Mouse (Mus musculus) heart, postnatal 4 days (tissue): ENCODE measurements around the gene Mtor. TPM values are rescaled to one million over a fixed set of nuclear protein-coding genes. Genes with fewer than 3 reads are reported as not detected.
A peak's percentile ranks its signal among the peaks of the same experiment; 100 is the strongest.

ENCODE experiments used
- DNase-seq: peaks from one replicate; pipeline ENCODE4 v3.0.0; 2021
- total RNA-seq, 2 experiments: library from RNA; stranded (reverse); gene quantifications; 2 replicates each; pipeline ENCODE4 v1.2.3; 2021

Mtor gene
- total RNA-seq, 2 experiments from 2014 or later, result 58.2 to 62.7 TPM

DNA sequence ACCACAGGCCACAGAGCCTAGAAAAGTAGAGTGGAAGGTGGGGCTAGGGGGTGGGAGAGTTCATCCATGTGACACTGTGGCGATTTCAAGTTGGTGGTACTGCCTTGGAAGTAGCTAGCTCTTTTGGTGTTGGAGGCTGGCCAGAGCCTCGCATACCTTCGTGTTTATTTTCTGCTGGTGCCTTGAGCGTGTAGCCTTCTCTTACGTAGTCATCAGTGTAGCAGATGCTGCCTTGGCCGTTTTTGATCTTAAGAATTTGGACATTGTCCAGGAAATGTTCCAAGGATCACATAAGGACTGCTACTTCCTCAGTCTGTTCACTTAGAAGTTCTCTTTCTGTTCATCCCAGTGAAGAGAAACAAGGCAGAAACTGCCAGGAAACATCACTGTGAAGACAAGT lies 42.1 kb downstream of the Mtor start:
- peak; percentile 35 for DNase-seq

- DNase-seq, result no peak
Measured at GRCm38 (mm10) chr4:148491448-148491847, 43.0 kb downstream of the Mtor start.

DNA sequence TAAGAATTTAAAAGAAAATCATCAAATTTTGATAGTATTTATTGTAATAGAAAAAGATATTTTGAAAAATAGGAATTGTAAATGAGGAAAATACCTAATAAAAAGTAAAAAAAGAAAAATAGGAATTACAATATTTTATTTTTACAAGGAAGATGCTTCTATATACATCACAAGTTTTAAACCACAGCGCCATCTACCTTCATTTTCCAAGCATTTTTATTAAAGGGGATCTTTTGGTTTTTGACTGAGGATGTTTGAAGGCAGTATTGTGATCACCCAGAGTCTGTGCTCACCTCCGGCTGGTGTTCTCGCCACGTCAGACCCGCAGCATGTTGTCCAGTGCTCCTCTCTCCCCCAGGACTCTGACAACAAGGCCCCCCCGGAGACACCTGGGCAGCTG lies 46.7 kb downstream of the Mtor start:
- DNase-seq, result no peak

- no peak for DNase-seq
Measured at GRCm38 (mm10) chr4:148495874-148496689, 47.7 kb downstream of the Mtor start.

DNA sequence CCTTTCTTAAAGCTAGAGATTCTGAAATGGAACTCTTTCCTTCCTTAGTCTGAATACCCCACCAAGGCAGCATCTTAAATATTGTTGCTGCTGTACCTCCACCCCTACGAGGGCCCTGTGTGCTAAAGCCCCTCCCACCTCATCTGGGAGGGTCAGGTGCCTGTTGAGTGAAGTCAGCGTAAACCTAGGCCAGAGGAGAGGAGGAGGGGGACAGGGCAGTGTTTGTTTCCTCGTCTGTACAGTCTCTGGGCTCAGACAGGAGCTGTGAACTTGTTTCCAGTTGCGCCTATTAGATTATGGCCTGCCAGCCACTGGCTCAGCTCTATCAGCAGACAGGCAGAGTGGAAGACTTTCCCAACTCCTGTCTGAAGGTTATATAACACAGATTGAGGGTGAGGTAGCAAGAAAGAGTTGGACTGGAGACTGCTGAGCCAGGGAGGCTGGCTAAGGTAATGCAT lies 52.0 kb downstream of the Mtor start, which contains the start of gene Angptl7:
TSS of gene Angptl7 (minus strand) at position 51 of the 458 bp plus-strand sequence.
- no peak for DNase-seq

DNA sequence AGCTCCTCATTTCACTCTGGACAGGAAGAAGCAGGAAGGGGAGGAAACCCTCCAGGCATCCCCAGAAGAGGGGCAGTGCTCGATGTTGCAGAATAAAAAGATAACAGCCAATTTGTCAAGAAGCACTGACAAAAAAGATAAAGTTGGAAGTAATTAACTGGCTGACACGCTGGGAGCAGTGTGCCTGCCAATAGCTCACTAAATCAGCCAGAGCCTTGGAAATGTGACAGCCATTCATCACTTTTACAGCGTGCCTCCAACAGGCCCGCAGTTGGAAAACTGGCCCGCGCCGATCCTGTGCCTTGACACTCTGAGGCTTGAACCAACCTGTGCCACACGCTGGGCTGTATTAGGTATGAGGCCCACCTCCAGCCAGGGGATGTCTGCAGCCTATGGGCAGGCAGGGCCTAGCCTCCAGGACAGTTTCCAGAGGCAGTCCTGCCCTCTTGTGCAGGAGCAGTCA lies 56.1 kb downstream of the Mtor start:
- DNase-seq, result peak; percentile 54

GRCm38 (mm10) chr4:148507585-148507984 lies 59.2 kb downstream of the Mtor start:
- DNase-seq, result no peak

DNA sequence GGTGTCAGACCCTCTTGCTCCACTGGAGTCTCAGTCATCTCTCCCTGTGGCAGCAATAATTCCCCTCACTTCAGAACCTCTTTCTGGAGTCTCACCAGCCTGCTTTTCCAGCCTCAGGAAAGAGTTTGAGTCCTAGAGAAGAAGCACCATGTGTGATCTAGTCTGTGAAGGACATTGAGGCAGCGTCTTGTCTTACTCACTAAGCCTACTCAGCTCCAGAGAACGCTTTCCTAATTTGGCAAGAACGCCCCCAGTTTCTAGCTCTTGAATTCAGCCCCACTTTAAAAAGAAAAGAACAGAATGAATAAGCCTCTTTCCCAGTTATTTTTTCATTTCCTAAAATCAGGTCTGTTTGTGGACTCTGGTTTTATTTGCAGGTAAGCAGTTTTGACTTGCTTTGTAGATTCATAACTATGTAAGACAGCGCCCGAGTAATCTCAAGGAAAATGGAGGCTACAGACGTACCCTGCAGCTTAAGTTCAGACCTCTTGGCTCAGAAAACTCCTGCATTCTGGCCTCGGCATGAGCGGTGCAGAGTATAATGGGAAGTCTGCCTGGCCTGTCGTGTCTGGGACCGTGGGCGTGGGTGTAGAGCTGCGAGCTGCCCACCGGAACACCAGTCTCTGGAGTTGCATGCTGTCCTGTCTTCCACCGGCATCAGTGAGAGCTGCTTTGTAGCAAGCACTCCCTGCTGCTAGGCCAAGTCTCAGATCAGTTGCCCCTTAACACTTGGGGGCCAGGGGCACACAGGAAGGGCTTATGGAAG lies 59.9 kb downstream of the Mtor start:
- DNase-seq, result no peak

DNA sequence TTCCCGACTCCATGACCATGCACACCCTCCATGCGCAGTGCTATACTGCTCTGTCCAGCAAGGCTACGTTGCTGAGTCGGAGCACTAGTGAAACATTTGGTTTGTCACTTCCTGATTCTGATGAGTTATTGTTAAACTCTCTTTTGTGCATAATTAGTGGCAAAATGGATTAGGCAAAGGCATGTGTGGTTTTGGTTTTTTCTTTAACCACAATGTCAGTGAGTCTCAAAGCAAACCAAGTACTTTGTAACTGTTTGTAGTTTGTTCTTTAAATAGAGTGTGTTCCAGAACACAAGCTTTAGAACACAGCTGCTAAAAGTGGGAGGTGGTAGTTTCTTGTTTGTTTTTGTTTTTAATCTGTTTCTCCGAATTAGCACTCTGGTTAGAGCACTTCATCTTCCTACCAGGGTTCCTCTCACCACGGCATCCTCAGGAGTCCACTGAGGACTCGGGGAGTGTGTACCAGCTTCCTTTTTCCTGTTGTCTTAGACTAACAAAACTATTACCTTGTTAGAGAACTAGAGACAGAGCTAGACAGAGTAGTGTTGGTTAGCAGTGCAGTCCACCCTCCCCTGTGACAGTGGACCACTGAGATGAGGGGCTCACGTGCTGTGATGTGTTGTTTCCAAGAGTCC lies 61.2 kb downstream of the Mtor start:
- no peak for DNase-seq

DNA sequence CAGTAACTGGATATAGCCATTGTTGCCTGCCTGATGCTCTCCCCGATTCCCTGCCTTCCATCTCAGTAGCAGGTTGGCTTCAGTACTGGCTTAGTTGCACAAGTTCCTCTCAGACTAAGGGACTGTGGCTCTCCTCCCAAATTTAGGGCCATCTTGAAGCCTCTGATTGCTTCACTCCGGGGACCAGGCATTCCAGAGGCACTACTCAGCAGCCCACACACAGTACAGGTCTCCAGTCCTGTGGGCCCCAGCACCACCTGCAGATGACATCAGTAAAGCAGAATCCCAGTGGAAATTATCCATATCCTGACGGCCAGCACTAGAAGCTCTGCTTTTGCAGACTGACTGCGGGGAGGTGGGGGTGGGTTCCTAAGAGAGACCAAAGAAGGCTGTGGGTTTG lies 62.3 kb downstream of the Mtor start:
- DNase-seq, result no peak

DNA sequence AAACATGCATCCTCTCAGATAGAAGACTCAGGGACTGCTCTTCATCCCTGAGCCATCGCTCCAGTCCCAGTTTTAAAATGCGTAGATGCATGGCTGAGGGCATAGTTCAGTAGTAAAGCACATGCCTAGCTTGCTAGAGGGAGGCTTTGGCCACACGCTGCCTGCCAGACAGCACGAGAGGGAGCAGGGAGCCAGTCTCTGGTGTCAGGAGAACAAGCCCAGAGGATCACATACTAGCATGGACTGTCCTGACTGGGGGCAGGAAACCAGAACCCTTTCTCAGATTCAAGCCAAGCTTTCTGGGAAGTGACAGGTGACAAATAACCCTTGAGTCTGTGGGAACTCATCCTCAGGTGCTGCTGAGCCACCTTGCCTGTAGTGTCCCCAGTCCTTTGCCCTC lies 62.9 kb downstream of the Mtor start:
- DNase-seq, result no peak

DNA sequence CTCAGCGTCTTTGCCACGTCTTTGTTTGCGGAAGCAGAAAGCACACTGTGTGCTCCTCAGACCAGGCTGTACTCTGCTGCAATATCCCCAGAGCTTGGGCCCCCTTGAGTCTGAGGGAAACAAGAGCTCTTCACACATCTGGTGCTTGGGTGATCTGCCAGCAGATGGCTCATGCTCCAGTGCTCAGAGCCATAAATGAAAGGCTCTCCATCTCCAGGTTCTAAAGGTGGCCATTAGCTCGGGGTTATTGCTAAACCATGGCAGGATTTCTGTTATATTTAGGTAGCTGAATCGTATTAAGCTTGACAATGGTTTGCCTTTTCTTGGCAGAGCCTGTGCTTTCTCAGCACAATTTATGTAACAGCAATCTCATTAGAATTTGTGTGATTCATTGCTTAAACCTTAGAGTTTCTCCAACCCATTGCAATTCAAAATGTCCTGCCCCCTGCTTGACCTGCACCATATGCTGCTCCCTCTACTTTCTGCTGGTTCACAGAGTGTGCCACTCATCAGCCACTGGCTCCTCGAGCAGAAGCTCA lies 64.7 kb downstream of the Mtor start:
- DNase-seq, result no peak

- DNase-seq, result no peak
Measured at GRCm38 (mm10) chr4:148515313-148515712, 66.9 kb downstream of the Mtor start.

DNA sequence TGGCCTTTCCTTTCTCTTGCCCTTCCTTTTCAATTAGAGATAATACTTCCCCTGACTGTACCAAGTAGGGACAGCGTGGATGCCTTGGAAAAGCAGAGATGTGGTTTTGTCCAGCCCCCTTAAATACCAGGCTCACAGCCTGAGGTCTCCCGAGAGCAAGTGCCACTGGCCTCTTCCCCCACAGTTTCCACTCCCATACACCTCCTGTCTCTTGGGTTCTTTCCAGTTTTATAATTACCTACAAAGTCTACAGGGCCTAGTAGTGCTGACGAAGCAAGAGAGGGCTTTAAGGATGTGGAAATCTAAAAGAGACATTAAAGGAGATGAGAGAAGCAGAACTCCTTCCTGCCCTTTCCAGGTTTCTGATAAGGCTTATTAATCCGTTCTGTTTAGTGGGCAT lies 69.4 kb downstream of the Mtor start:
- DNase-seq, result no peak

DNA sequence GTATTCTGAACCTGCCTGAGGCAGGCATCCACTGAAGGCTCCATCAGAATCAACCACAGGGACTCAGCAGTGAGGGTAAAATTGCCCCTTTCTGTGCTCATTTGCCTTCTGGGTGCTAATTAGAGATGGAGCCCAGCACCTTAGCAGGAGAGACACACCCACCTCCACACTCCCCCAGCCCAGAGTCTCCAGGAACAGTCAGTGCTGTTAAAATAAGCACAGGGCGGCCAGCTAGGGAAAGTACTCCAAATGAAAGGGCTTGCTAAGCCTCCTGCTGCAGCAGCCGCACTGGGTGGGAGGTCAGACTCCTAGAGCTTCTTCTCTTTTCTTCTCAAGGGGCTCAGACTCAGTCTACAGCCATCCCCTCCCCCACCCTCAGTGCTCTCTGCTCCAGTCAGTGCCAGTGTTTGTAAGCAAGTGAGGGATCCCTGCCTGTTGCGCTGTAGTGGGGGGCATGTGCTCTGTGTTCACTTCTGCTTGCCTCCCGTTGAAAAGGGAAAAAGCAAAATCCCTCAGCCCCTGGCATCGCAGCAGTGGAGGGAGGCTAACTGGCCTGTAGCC lies 69.9 kb downstream of the Mtor start:
- DNase-seq, result no peak

- DNase-seq, result no peak
Measured at GRCm38 (mm10) chr4:148523538-148523937, 75.1 kb downstream of the Mtor start.

DNA sequence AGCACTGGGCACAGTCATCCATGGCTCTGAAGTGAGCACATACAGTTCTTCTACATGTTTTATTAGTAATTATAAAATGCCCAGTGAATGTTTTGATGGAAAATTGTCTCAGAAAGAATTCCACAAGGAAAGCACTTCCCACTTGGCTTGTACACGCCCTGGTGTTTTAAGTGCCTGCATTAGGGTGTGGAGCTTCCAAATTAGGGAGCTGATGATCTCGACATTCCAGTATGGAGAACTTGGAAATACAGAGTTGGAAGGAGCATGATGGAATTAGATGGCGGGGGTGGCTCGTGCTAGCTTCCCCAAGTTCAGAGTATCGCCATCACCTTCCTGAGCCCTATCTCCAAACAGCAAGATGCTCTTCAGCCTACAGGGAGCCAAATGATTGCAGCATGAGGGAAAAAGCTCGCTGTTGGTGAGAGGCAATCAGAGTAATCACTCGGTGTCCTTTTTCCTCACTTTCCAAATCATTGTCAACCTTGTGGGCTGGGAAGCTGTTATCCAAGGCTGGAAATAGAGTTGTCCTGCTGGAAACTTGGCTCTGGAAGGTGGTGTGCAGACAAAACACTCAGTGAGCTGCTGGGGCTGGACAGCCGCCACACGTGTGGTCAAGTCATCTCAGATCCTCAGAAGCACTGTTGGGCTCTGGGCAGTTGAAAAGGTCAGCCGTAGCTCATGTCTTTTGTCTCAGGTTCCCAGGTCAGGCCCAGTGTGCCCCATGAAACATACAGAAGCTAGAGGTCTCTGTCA lies 78.9 kb downstream of the Mtor start:
- no peak for DNase-seq

DNA sequence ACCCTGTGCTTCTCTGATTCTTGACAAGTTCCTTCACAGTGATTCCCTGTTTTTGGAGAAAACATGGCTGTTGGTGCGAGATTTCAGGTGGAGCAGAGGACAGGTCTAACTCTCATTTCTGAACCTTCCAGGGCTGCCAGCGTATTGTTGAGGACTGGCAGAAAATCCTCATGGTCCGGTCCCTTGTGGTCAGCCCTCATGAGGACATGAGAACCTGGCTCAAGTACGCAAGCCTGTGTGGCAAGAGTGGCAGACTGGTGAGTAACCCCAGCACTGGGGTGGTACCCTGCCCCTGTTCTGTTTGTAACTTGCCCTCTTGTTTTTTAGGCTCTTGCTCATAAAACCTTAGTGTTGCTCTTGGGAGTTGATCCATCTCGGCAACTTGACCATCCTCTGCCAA lies 81.9 kb downstream of the Mtor start:
- no peak for DNase-seq

DNA sequence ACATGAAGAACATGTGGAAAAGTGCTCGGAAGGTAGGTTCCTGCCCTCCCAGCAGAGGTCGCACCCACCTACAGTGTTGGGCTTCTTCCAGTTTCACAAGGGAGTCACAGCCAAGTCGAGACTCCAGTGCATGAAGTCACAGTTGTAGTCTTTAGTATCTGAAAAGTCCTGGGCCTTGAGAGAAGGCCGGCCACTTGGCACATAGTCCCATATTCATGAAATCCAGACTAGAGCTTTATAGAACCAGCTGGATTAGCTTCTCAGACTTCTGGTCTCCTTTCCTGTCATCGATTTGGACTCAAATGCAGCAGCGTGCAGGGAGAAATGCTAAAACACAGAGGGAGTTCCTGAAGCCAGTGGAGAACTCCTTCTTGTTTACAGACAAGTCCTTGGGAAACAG lies 82.4 kb downstream of the Mtor start:
- DNase-seq, result peak; percentile 35

GRCm38 (mm10) chr4:148531341-148531740 lies 82.9 kb downstream of the Mtor start:
- DNase-seq, result no peak

- DNase-seq, result no peak
Measured at GRCm38 (mm10) chr4:148532516-148532915, 84.1 kb downstream of the Mtor start.
